Mouse (Mus musculus) testis, adult 10 weeks (tissue): Measurements from ENCODE around the gene Aurkc. TPM values are rescaled to one million over a fixed set of nuclear protein-coding genes. Genes with fewer than 3 reads are reported as not detected.

Experiments
- polyA plus RNA-seq: library from polyadenylated mRNA; stranded (reverse); fragments of 350-450 nt; fragmentation: Illumina TruSeq; extraction: RNeasy Lipid Tissue Mini Kit (QIAGEN cat#74804); gene quantifications from one replicate; pipeline ENCODE4 v1.2.3, GENCODE M21; 2014; ENCODE audit warnings: low read depth, low replicate concordance

Gene Aurkc
- polyA plus RNA-seq = 12.7 TPM

DNA sequence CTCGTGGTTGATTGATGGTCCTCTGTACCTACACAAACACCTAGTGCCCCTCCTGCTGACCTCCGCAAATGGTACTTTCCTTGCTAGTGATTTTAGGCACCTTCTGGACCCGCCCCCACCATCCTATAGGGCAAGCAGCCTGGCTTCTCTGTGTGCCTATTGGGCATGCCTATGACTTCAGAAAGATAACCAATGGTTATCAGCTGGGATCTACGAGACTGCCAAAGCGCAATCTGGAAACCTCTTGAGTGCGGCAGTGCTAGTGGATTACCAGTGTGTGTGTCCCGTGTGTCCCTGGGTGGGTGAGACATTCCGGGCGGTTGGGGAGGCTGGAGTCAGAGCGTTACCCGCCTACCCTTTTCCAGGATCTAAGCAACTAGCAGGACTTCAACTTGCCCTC lies at the start of gene Aurkc:
Gene Aurkc (plus strand): TSS at position 50 of the 400 bp plus-strand sequence.

Other genes with a start within 250 kb of the Aurkc start
- 1.5 TPM for gene Zfp954, start 126.2 kb downstream of the Aurkc start, polyA plus RNA-seq
- gene Zfp773, start 141.5 kb downstream of the Aurkc start, polyA plus RNA-seq = 0.46 TPM
- gene Zfp418, start 176.0 kb downstream of the Aurkc start, polyA plus RNA-seq = 0.31 TPM
- 3.5 TPM for gene Zfp772, start 214.7 kb downstream of the Aurkc start, polyA plus RNA-seq